Mouse (Mus musculus) CD8-positive naive resting alpha-beta T cell, adult 2 months (primary cell): ENCODE results near the gene Ddx18.
A peak's percentile ranks its signal among the peaks of the same experiment; 100 is the strongest.

ENCODE experiments used
- DNase-seq, 2 experiments: peaks; one replicate each; pipeline ENCODE4 v3.0.0; 2022; ENCODE audit warnings: low read depth in 2 of 2, low spot score in 2 of 2

The Ddx18 gene

GRCm38 (mm10) chr1:121567521-121568489 is at the start of gene Ddx18:
Ddx18 (minus strand) TSS chr1:121567989.
- peak; percentile 98 for DNase-seq

DNA sequence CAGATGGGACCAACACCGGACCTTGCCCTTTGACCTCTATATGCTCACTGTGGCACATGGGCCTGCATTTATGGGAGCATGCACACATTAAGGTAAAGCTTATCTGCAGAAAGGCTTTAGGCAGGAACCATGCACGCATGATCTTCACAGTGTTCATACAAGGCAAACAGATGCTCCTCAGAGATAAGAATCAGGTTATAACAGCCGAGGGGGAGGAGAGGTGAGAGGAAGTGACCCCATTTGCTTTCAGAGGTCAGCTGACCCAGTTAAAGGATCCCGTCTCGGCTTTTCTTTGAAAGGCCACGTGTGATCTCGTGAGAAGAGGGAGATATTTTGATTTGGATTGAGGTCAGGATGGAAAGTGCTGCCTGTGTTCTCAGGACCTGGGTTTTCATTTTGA is 40.2 kb upstream of the Ddx18 start:
- DNase-seq: no peak

DNA sequence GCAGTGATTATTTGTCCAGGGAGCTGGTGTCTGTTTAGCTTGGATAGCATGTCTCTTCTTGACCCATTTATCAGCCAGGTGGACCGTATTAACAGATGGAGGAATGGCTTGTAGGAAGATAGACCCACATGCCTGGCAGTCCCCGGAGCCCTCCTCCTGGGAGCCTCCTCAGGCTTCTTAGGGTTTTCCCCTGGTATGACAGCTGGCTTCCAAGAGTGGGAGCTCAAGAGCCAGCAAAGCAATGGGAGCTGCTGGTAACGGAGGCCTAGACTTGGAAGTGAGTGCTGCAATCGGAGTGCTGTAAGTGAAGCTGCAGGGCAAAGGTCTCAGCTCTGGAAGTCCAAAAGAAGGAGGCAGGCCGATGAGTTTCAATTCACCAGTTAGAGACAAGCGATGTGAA is 37.3 kb upstream of the Ddx18 start:
- no peak for DNase-seq

DNA sequence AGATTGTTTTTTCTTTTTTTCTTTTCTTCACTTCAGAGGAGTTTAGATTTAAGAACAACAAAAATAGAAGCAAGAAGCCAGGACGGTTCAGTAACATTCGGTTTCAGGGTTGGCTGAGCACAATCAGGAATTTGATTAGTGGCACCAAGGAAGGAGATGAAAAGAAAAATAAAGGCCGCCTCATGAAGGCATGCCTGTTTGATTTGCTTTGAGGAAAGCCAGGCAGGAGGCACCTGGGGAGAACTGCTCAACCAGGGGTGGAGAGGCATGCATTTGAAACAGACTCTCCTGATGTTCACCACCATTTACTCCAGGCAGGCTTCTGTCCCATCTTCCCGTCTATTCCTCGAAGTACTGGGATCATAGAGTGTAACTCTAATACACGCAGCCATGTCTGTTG is 34.1 kb upstream of the Ddx18 start:
- no peak for DNase-seq

DNA sequence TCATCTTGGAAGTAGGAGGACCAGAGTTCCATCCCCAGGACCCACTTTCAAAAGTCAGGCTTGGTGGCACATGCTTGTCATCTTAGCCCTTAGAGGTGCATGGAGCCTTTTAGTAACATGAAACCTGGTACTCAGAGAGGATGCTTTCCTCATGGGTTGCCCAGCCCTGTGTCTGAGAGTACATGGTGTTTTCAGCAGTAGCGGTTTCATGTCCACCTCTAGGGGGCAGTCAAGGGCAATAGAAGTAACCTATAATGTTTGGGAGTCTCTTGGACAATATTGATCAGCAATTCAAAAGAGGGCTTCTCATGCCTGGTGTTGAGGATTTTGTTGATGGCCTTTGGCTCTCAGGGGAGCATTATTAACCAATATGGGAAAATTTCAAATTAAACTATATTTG is 33.3 kb upstream of the Ddx18 start:
- no peak for DNase-seq

- DNase-seq: no peak
These were observed 30.6 kb upstream of the Ddx18 start for GRCm38 (mm10) chr1:121598421-121598820.

- no peak for DNase-seq
These were observed 29.3 kb upstream of the Ddx18 start for GRCm38 (mm10) chr1:121596951-121597625.

DNA sequence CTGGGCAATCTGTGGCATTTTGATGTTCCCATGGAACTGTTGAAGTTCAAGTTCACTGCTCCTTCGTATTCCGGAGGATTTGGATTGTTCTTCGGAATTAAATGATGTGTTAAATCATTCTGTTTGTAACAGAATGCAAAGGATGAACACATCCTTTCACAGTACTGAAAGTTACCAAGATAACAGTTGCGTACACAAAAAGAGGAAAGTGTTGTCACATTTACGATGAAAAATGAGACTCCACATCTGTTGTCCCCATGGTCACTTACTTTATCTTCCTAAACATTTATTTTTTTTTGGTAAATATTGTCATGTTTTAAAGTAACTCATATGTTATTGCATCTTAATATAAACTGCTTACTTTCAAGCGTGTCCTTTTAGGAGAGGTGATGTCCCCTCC is 17.0 kb upstream of the Ddx18 start:
- no peak for DNase-seq

GRCm38 (mm10) chr1:121581133-121581855 is 13.5 kb upstream of the Ddx18 start:
- no peak for DNase-seq

GRCm38 (mm10) chr1:121577491-121577890 is 9.7 kb upstream of the Ddx18 start:
- no peak for DNase-seq

GRCm38 (mm10) chr1:121570522-121570921 is 2.7 kb upstream of the Ddx18 start:
- DNase-seq: no peak

- no peak for DNase-seq
These were observed 9.9 kb downstream of the Ddx18 start for GRCm38 (mm10) chr1:121557861-121558260.

GRCm38 (mm10) chr1:121551457-121551835 is 16.3 kb downstream of the Ddx18 start:
- no peak for DNase-seq

DNA sequence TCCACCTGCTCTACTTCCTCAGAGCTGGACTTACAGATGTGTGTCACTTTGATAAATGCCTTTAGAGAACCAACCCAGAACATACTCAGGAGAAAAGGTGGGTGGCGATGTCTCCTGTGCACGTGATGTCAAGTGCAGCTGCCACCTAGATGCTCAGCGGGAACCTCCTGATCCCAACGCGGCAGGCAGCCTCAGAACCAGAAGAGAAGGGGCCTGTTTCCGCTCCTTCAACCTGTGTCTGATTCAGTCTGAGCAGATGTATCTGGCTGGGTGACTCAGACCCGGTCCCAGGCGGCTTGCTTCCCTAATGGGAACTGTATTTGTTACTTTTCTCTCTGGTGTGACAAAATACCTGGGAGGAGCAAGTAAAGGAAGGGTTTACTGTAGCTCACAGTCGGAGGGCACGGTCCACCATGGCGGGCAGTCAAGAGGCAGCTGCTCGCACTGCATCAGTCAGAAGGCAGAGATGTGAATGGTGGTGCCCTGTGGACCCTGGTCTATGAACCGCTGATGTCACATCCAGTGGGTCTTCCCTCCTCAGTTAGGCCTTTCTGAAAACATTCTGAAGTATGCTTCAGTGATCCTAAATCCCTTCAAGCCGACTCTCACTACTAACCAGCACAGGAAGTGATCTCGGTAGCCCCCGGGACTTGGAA is 16.9 kb downstream of the Ddx18 start:
- no peak for DNase-seq

DNA sequence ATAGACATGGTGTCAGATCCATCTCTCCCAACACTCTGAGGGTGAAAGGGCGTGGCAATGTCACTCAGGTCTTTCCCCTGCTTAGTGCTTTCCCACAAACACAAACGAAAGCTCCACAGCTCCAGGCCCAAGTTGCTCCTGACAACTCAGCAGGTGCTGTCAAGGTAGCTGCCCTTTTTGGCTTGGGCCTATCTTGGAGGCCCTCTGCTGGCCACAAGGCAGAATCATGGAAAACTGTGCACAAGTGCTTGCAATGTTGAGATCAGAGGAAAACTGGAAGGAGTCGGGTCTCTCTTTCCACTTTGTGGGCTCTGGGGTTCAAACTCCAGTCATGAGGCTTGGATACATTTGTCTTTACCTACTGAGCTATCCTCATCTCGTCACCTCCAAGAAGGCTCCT is 18.3 kb downstream of the Ddx18 start:
- no peak for DNase-seq

GRCm38 (mm10) chr1:121548667-121549066 is 19.1 kb downstream of the Ddx18 start:
- no peak for DNase-seq

GRCm38 (mm10) chr1:121546844-121547243 is 20.9 kb downstream of the Ddx18 start:
- DNase-seq: no peak

- no peak for DNase-seq
These were observed 27.4 kb downstream of the Ddx18 start for GRCm38 (mm10) chr1:121540361-121540760.

- no peak for DNase-seq
These were observed 36.4 kb downstream of the Ddx18 start for GRCm38 (mm10) chr1:121531439-121531838.

DNA sequence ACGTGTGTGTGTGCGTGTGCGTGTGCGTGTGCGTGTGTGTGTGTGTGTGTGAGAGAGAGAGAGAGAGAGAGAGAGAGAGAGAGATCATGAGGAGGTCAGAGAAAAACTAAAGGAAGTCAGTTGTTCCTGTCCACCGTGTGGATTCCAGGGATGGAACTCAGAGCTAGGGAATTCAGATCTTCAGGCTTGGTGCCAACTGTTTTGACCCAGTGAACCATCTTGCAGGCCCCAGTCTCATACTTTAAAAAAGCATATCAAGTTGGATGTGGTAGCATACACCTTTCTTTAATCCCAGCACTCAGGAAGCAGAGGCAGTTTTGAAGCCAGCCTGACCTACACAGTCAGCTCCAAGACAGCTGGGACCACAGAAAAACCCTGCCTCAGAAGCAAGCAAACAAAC is 38.5 kb downstream of the Ddx18 start:
- no peak for DNase-seq

DNA sequence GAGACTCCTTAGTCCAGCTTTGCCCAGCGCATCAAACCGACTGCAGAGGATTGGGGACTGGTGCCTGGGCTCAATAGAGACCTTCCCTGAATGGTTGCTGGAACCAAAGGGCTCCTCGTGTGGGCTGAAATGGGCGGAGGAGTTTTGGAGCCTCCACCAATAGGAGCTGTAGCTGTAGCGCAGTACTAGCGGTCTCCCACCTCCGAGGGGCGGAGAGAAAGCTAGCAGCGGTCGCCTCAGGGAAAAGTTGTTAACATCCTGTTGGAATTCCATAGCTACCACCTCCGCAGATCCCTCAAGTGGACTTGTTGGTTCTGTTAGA is 39.4 kb downstream of the Ddx18 start, which contains the start of gene Htr5b:
Gene Htr5b (minus strand): TSS at position 67 of the 322 bp plus-strand sequence.
- DNase-seq: no peak
